Mouse (Mus musculus): ENCODE data around the gene AC124108.1. TPM values are rescaled to one million over a fixed set of nuclear protein-coding genes. Genes with fewer than 3 reads are reported as not detected.
"Not testable (repeated sequence)": the region's sequence is repeated elsewhere in the genome, so short reads cannot be mapped to it uniquely, and the experiment has no call there.

AC124108.1 gene
- polyA plus RNA-seq, 1 experiment from 2014 or later, result 5.0 TPM

DNA sequence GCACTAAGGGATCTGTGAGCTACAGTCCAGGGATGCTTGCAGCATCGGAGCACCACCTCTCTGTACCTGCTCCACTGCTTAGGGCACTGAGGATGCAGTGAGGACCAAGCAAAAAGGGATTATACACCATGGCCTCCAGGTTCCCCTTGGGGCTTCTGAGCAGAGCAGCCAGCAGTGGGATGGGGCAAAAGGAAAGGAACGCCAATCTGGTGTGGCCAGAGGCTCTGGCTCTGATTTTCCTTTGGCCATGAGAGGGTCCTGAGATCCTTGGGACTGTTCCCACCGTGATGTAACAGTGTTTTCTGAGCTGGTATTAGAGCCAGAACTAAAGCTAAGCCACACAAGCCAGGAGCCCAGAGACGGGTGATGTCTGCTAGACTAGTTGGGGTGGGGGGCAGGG, 31.6 kb upstream of the AC124108.1 start:
- H3K4me1 ChIP-seq (ENCODE audit: control insufficient read depth, insufficient read depth, low read length), result peaks cover 20% of the 10 kb centered on the region
- H3K9ac ChIP-seq (ENCODE audit: low read length), result 0 out of 2 replicates have a peak overlapping the region, but pooled peaks have one; percentile 28
- DNase-seq (ENCODE audit: low spot score, missing footprints) (no peak), ATAC-seq (ENCODE audit: low FRiP score) (no peak)
- 50% methylated on average over 4 of the region's 4 CpGs for WGBS
- peaks cover 6% of the 10 kb centered on the region for H3K27me3 ChIP-seq (ENCODE audit: control insufficient read depth, insufficient read depth, low read length)
- H3K36me3 ChIP-seq (ENCODE audit: control insufficient read depth, insufficient read depth, low read length), result no peaks in the 10 kb centered on the region
- no peaks in the 10 kb centered on the region for H3K9me3 ChIP-seq (ENCODE audit: control insufficient read depth, low read length)
- no peak overlapping the region for H3K4me2 ChIP-seq
- no peak overlapping the region for H3K4me3 ChIP-seq (ENCODE audit: low read depth, low read length)
- H3K27ac ChIP-seq (ENCODE audit: low read depth, low read length), result no peak overlapping the region

GRCm38 (mm10) chr1:132161211-132161880, 29.9 kb upstream of the AC124108.1 start:
- H3K27me3 ChIP-seq (ENCODE audit: control insufficient read depth, insufficient read depth, low read length), result peaks cover 6% of the 10 kb centered on the region
- no peak overlapping the region for H3K4me3 ChIP-seq (ENCODE audit: low read depth, low read length)
- no peaks in the 10 kb centered on the region for H3K9me3 ChIP-seq (ENCODE audit: control insufficient read depth, low read length)
- no peaks in the 10 kb centered on the region for H3K36me3 ChIP-seq (ENCODE audit: control insufficient read depth, insufficient read depth, low read length)
- H3K4me2 ChIP-seq, result no peak overlapping the region
- DNase-seq (ENCODE audit: low spot score, missing footprints) (no peak), ATAC-seq (ENCODE audit: low FRiP score) (no peak)
- peaks cover 24% of the 10 kb centered on the region for H3K4me1 ChIP-seq (ENCODE audit: control insufficient read depth, insufficient read depth, low read length)
- WGBS, result 59% methylated on average over 7 of the region's 7 CpGs
- H3K27ac ChIP-seq (ENCODE audit: low read depth, low read length), result no peak overlapping the region
- no peak overlapping the region for H3K9ac ChIP-seq (ENCODE audit: low read length)

DNA sequence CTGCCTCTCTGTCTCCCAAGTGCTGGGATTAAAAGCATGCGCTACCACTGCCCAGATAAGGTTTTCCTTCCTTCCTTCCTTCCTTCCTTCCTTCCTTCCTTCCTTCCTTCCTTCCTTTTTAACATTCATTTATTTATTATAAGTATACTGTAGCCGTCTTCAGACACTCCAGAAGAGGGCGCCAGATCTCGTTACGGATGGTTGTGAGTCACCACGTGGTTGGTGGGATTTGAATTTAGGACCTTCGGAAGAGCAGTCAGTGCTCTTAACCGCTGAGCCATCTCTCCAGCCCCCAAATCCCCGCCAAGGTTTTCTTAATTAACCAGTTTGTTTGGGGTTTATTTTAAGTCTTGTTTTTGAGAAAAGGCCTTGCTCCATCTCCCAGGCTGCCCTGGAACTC, 28.6 kb upstream of the AC124108.1 start:
- H3K9me3 ChIP-seq (ENCODE audit: control insufficient read depth, low read length); H3K9ac ChIP-seq (ENCODE audit: low read length); H3K27me3 ChIP-seq (ENCODE audit: control insufficient read depth, insufficient read depth, low read length); DNase-seq (ENCODE audit: low spot score, missing footprints); H3K36me3 ChIP-seq (ENCODE audit: control insufficient read depth, insufficient read depth, low read length); H3K27ac ChIP-seq (ENCODE audit: low read depth, low read length); H3K4me2 ChIP-seq; ATAC-seq (ENCODE audit: low FRiP score); H3K4me3 ChIP-seq (ENCODE audit: low read depth, low read length): not testable (repeated sequence)
- peaks cover 24% of the 10 kb centered on the region for H3K4me1 ChIP-seq (ENCODE audit: control insufficient read depth, insufficient read depth, low read length)
- WGBS, result 56% methylated on average over 9 of the region's 9 CpGs

DNA sequence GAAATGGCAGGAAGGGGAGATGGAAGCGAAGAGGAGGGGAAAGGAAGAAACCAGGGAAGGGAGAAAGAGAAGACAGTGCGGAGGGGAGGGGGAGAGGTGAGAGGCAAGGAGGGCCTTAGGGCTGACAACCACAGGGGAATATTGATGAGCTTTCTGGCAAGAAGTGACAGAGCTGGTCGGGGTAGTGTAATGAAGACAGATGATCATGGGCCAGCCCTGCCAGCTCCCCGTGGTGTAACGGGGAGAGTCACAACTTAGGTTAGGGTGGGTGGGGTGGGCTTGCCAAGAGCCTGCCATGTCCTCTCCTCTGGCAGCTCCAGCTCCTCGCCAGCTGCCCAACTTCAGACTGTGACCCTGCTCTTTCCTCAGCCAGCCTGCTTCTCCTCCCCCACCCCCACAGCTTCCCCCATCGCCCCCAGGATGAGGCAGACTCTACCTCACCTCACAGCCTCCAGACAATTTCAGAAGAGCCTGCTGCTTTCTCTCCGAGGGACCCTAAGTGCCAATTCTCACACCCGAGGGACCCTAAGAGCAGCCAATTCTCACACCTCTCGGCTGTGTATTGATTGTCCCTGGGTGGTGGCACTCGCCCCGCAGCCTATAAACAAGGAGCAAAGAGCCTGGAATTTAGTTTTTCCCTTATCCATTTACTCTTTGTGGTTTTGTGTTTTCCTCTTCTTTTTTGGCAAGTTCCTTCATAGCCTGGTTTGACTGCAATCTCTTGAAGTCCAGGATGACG, 26.3 kb upstream of the AC124108.1 start:
- DNase-seq (ENCODE audit: low spot score, missing footprints), result no peak
- no peak for ATAC-seq (ENCODE audit: low FRiP score)
- Histone ChIP-seq H3K4me3 (ENCODE audit: low read depth, low read length) (no peak overlapping the region), H3K36me3 (ENCODE audit: control insufficient read depth, insufficient read depth, low read length) (no peaks in the 10 kb centered on the region), H3K9me3 (ENCODE audit: control insufficient read depth, low read length) (no peaks in the 10 kb centered on the region), H3K27me3 (ENCODE audit: control insufficient read depth, insufficient read depth, low read length) (no peaks in the 10 kb centered on the region), H3K27ac (ENCODE audit: low read depth, low read length) (no peak overlapping the region), H3K9ac (ENCODE audit: low read length) (no peak overlapping the region), H3K4me1 (ENCODE audit: control insufficient read depth, insufficient read depth, low read length) (peaks cover 17% of the 10 kb centered on the region), H3K4me2 (no peak overlapping the region)
- WGBS, result 50% methylated on average over 13 of the region's 13 CpGs

GRCm38 (mm10) chr1:132165859-132166258, 25.4 kb upstream of the AC124108.1 start:
- no peak overlapping the region for H3K9ac ChIP-seq (ENCODE audit: low read length)
- H3K27me3 ChIP-seq (ENCODE audit: control insufficient read depth, insufficient read depth, low read length), result no peaks in the 10 kb centered on the region
- ATAC-seq (ENCODE audit: low FRiP score), result no peak
- H3K4me2 ChIP-seq, result no peak overlapping the region
- no peak overlapping the region for H3K27ac ChIP-seq (ENCODE audit: low read depth, low read length)
- H3K4me1 ChIP-seq (ENCODE audit: control insufficient read depth, insufficient read depth, low read length), result peaks cover 10% of the 10 kb centered on the region
- no peaks in the 10 kb centered on the region for H3K36me3 ChIP-seq (ENCODE audit: control insufficient read depth, insufficient read depth, low read length)
- H3K9me3 ChIP-seq (ENCODE audit: control insufficient read depth, low read length), result no peaks in the 10 kb centered on the region
- no peak for DNase-seq (ENCODE audit: low spot score, missing footprints)
- WGBS, result 54% methylated on average over 3 of the region's 3 CpGs
- H3K4me3 ChIP-seq (ENCODE audit: low read depth, low read length), result no peak overlapping the region

- DNase-seq (ENCODE audit: low spot score, missing footprints) (peak; percentile 88), ATAC-seq (ENCODE audit: low FRiP score) (peak; percentile 67)
- Histone ChIP-seq H3K36me3 (ENCODE audit: control insufficient read depth, insufficient read depth, low read length) (no peaks in the 10 kb centered on the region), H3K9me3 (ENCODE audit: control insufficient read depth, low read length) (no peaks in the 10 kb centered on the region), H3K27ac (ENCODE audit: low read depth, low read length) (no peak overlapping the region), H3K4me3 (ENCODE audit: low read depth, low read length) (0 out of 2 replicates have a peak overlapping the region, but pooled peaks have one; percentile 5), H3K4me1 (ENCODE audit: control insufficient read depth, insufficient read depth, low read length) (peaks cover 13% of the 10 kb centered on the region), H3K27me3 (ENCODE audit: control insufficient read depth, insufficient read depth, low read length) (no peaks in the 10 kb centered on the region), H3K4me2 (peak overlapping the region; percentile 38), H3K9ac (ENCODE audit: low read length) (peak overlapping the region; percentile 18; the same call in 1 of the 2 replicates)
- WGBS, result 8% methylated on average over 12 of the region's 12 CpGs
These were observed 23.0 kb upstream of the AC124108.1 start for GRCm38 (mm10) chr1:132168115-132168767.

- peaks cover 10% of the 10 kb centered on the region for H3K4me1 ChIP-seq (ENCODE audit: control insufficient read depth, insufficient read depth, low read length)
- ATAC-seq (ENCODE audit: low FRiP score), result no peak
- no peak overlapping the region for H3K4me3 ChIP-seq (ENCODE audit: low read depth, low read length)
- no peaks in the 10 kb centered on the region for H3K27me3 ChIP-seq (ENCODE audit: control insufficient read depth, insufficient read depth, low read length)
- no peaks in the 10 kb centered on the region for H3K9me3 ChIP-seq (ENCODE audit: control insufficient read depth, low read length)
- no peaks in the 10 kb centered on the region for H3K36me3 ChIP-seq (ENCODE audit: control insufficient read depth, insufficient read depth, low read length)
- H3K4me2 ChIP-seq, result no peak overlapping the region
- DNase-seq (ENCODE audit: low spot score, missing footprints), result no peak
- no peak overlapping the region for H3K9ac ChIP-seq (ENCODE audit: low read length)
- H3K27ac ChIP-seq (ENCODE audit: low read depth, low read length), result no peak overlapping the region
- 57% methylated on average over 6 of the region's 6 CpGs for WGBS
These were observed 20.6 kb upstream of the AC124108.1 start for GRCm38 (mm10) chr1:132170698-132171097.

DNA sequence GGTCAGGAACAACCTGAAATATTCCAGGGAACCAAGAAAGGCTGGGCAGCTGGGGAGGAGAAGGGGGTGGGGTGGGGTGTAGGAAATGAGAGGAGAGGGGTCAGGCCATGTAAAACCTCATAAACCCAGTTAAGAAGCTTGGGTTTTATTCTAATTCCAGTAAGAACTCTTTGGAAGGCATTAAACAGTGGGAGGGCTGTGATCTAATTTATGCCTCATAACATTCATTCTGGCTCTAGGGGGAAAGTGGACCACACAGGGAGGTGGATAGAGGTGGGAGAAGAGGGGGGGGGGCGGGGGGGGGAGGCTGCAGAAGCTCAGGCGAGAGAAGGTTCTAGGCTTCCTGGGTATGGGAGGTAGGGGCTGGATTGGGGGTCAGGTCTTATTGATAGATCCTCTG, 19.6 kb upstream of the AC124108.1 start:
- Histone ChIP-seq H3K9ac (ENCODE audit: low read length) (no peak overlapping the region), H3K36me3 (ENCODE audit: control insufficient read depth, insufficient read depth, low read length) (no peaks in the 10 kb centered on the region), H3K9me3 (ENCODE audit: control insufficient read depth, low read length) (no peaks in the 10 kb centered on the region), H3K4me1 (ENCODE audit: control insufficient read depth, insufficient read depth, low read length) (peaks cover 10% of the 10 kb centered on the region), H3K27me3 (ENCODE audit: control insufficient read depth, insufficient read depth, low read length) (no peaks in the 10 kb centered on the region), H3K27ac (ENCODE audit: low read depth, low read length) (no peak overlapping the region), H3K4me3 (ENCODE audit: low read depth, low read length) (no peak overlapping the region), H3K4me2 (no peak overlapping the region)
- 17% methylated on average over 2 of the region's 2 CpGs for WGBS
- ATAC-seq (ENCODE audit: low FRiP score) (no peak), DNase-seq (ENCODE audit: low spot score, missing footprints) (no peak)

- no peak for DNase-seq (ENCODE audit: low spot score, missing footprints)
- Histone ChIP-seq H3K27me3 (ENCODE audit: control insufficient read depth, insufficient read depth, low read length) (no peaks in the 10 kb centered on the region; the same call in 1 of the 2 replicates), H3K27ac (ENCODE audit: low read depth, low read length) (no peak overlapping the region), H3K4me1 (ENCODE audit: control insufficient read depth, insufficient read depth, low read length) (peaks cover 14% of the 10 kb centered on the region), H3K36me3 (ENCODE audit: control insufficient read depth, insufficient read depth, low read length) (no peaks in the 10 kb centered on the region), H3K9ac (ENCODE audit: low read length) (no peak overlapping the region), H3K4me2 (no peak overlapping the region), H3K4me3 (ENCODE audit: low read depth, low read length) (no peak overlapping the region), H3K9me3 (ENCODE audit: control insufficient read depth, low read length) (no peaks in the 10 kb centered on the region)
- ATAC-seq (ENCODE audit: low FRiP score), result no peak
- WGBS, result 84% methylated on average over 4 of the region's 4 CpGs
These were observed 5.0 kb upstream of the AC124108.1 start for GRCm38 (mm10) chr1:132186303-132186702.
